Mouse (Mus musculus) brain, adult 2 months (tissue): Measurements from ENCODE around the gene Erbb3.
"Not testable (repeated sequence)": the region's sequence is repeated elsewhere in the genome, so short reads cannot be mapped to it uniquely, and the experiment has no call there.

Experiments
- DNase-seq: peaks from one replicate; pipeline ENCODE4 v3.0.0; 2011; ENCODE audit warnings: low read depth, low spot score

Erbb3 gene

GRCm38 (mm10) chr10:128589464-128590192 is at the start of gene Erbb3:
Erbb3 (minus strand) TSS chr10:128589652.
- DNase-seq = peak; percentile 62

- no peak for DNase-seq
Observed at GRCm38 (mm10) chr10:128637011-128637410, 47.6 kb upstream of the Erbb3 start.

- no peak for DNase-seq
Observed at GRCm38 (mm10) chr10:128636561-128636960, 47.1 kb upstream of the Erbb3 start.

- DNase-seq = no peak
Observed at GRCm38 (mm10) chr10:128635697-128636096, 46.2 kb upstream of the Erbb3 start.

- DNase-seq = no peak
Observed at GRCm38 (mm10) chr10:128631571-128631970, 42.1 kb upstream of the Erbb3 start.

- DNase-seq = not testable (repeated sequence)
Observed at GRCm38 (mm10) chr10:128630306-128630705, 40.9 kb upstream of the Erbb3 start.

- no peak for DNase-seq
Observed at GRCm38 (mm10) chr10:128629746-128630145, 40.3 kb upstream of the Erbb3 start.

GRCm38 (mm10) chr10:128627398-128628317 is 38.2 kb upstream of the Erbb3 start:
- DNase-seq = no peak

- DNase-seq = peak; percentile 100
Observed at GRCm38 (mm10) chr10:128626311-128627310, 37.2 kb upstream of the Erbb3 start, which contains the start of gene Rps26. Rps26 (minus strand) TSS chr10:128626747.

GRCm38 (mm10) chr10:128625287-128625894 is 35.9 kb upstream of the Erbb3 start:
- DNase-seq = no peak

- not testable (repeated sequence) for DNase-seq
Observed at GRCm38 (mm10) chr10:128623106-128623613, 33.7 kb upstream of the Erbb3 start.

- no peak for DNase-seq
Observed at GRCm38 (mm10) chr10:128622702-128623101, 33.2 kb upstream of the Erbb3 start.

GRCm38 (mm10) chr10:128621986-128622520 is 32.6 kb upstream of the Erbb3 start:
- no peak for DNase-seq

- DNase-seq = no peak
Observed at GRCm38 (mm10) chr10:128620241-128620640, 30.8 kb upstream of the Erbb3 start.

GRCm38 (mm10) chr10:128619148-128619547 is 29.7 kb upstream of the Erbb3 start:
- DNase-seq = not testable (repeated sequence)

GRCm38 (mm10) chr10:128618570-128618969 is 29.1 kb upstream of the Erbb3 start:
- DNase-seq = no peak

GRCm38 (mm10) chr10:128615798-128616448 is 26.5 kb upstream of the Erbb3 start:
- DNase-seq = not testable (repeated sequence)

GRCm38 (mm10) chr10:128614934-128615333 is 25.5 kb upstream of the Erbb3 start:
- no peak for DNase-seq

- DNase-seq = not testable (repeated sequence)
Observed at GRCm38 (mm10) chr10:128613820-128614219, 24.4 kb upstream of the Erbb3 start.

GRCm38 (mm10) chr10:128613154-128613440 is 23.6 kb upstream of the Erbb3 start:
- DNase-seq = no peak
